In the genomic region with DNA sequence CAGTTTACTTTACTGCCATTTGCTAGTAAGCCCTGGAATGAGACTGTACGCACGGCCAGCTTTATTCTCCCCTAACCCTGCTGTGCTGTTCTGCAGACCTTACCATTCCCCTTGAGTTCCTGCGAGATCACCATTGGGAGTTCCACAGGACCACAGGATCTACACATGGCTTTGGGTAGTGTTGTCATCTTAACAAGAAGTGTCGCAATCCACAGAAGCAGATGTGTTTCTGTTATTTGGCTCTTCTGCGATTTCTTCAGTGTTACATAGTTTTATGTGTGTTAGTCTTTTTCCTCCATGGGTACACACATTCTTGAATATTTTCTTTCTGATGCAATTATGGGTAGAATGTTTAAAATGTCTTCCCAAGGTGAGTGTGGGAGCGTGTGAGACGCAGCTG, we compare ENCODE assay signal across 32 mouse cellular contexts. TPM values are rescaled to one million over a fixed set of nuclear protein-coding genes. Genes with fewer than 3 reads are reported as not detected.
A peak's percentile ranks its signal among the peaks of the same experiment; 100 is the strongest.
DNase-seq lines count a peak whose midpoint lies in the region; ATAC-seq and TF ChIP-seq lines count a peak whose summit lies in the region.
"Had no signal": no experiment of that assay in that cellular context is flagged by ENCODE, and none has a peak within 500 bp of the region (broad histone marks: within the 10 kb centered on the region; RNA-seq: fewer than 3 reads in every experiment).

No protein-coding gene starts in this region.

- H3K36me3 ChIP-seq in lung, postnatal 0 days (ENCODE audit: insufficient read depth, low read length), result peaks cover 59% of the 10 kb centered on the region
- H3K36me3 ChIP-seq: liver, embryonic 13.5 days had no signal

- H3K4me1 ChIP-seq in lung, postnatal 0 days (ENCODE audit: insufficient read depth, low read depth, low read length), result no peaks in the 10 kb centered on the region
- H3K4me1 ChIP-seq: embryonic facial prominence, embryonic 12.5 days; hindbrain, embryonic 15.5 days; kidney, embryonic 15.5 days; limb, embryonic 13.5 days; liver, embryonic 13.5 days; neural tube, embryonic 13.5 days had no signal

- no peak overlapping the region for H3K4me2 ChIP-seq in lung, postnatal 0 days (replicated peaks; ENCODE audit: low read depth, low read length)
- H3K4me2 ChIP-seq: embryonic facial prominence, embryonic 12.5 days; hindbrain, embryonic 15.5 days; kidney, embryonic 15.5 days; limb, embryonic 13.5 days; liver, embryonic 13.5 days; midbrain, embryonic 11.5 days; neural tube, embryonic 13.5 days had no signal

- H3K27ac ChIP-seq in lung, postnatal 0 days (ENCODE audit: low read length), result no peak overlapping the region
- H3K27ac ChIP-seq: embryonic facial prominence, embryonic 12.5 days; hindbrain, embryonic 10.5 days; hindbrain, embryonic 15.5 days; kidney, embryonic 15.5 days; left cerebral cortex, adult 2 months; limb, embryonic 13.5 days; liver, embryonic 13.5 days; macrophage; neural tube, embryonic 13.5 days had no signal

- H3K9me3 ChIP-seq in lung, postnatal 0 days (ENCODE audit: low read length), result no peaks in the 10 kb centered on the region
- H3K9me3 ChIP-seq: embryonic facial prominence, embryonic 12.5 days; hindbrain, embryonic 10.5 days; hindbrain, embryonic 15.5 days; kidney, embryonic 15.5 days; limb, embryonic 13.5 days; liver, embryonic 13.5 days; neural tube, embryonic 13.5 days had no signal

- DNase-seq in gastrocnemius, adult 18-20 months (ENCODE audit: low spot score), result peak; percentile 21
- DNase-seq in gastrocnemius, postnatal 36 days, result no peak
- peak; percentile 78 for DNase-seq in lung, postnatal 0 days (ENCODE audit: low spot score)
- DNase-seq in lung, adult 18-20 months, result no peak
- peak; percentile 74 for DNase-seq in adipocyte (ENCODE audit: low spot score)
- DNase-seq in kidney, adult 11 months, result no peak
- DNase-seq: adrenal gland, postnatal 10 days; cerebellum, adult 11 months; cerebellum, adult 9-10 months; cerebellum, postnatal 36 days; embryo, embryonic 11 days; forebrain, postnatal 0 days; heart, postnatal 14 days; kidney, adult 18-20 months; kidney, postnatal 25 days; liver, embryonic 13.5 days; lung, adult 2 months; right cerebral cortex, postnatal 4 days; thymus, postnatal 14 days had no signal

- 78% methylated on average over 7 of the region's 7 CpGs for WGBS in lung, postnatal 0 days

- TF ChIP-seq CTCF in lung, postnatal 0 days (IDR thresholded peaks at IDR 0.05), result no peak

- no peak overlapping the region for H3K4me3 ChIP-seq in lung, postnatal 0 days (ENCODE audit: low read depth, low read length)
- H3K4me3 ChIP-seq: embryonic facial prominence, embryonic 12.5 days; hindbrain, embryonic 10.5 days; hindbrain, embryonic 15.5 days; kidney, embryonic 15.5 days; left cerebral cortex, adult 2 months; limb, embryonic 13.5 days; liver, embryonic 13.5 days; neural tube, embryonic 13.5 days had no signal

- no peak overlapping the region for H3K9ac ChIP-seq in lung, postnatal 0 days (replicated peaks; ENCODE audit: low read depth)
- H3K9ac ChIP-seq: embryonic facial prominence, embryonic 12.5 days; forebrain, postnatal 0 days; hindbrain, embryonic 15.5 days; kidney, embryonic 15.5 days; limb, embryonic 13.5 days; liver, embryonic 13.5 days; neural tube, embryonic 13.5 days had no signal

- intact Hi-C loops in gastrocnemius, postnatal 36 days (cut with DNase I), result no loop called here

- ATAC-seq in lung, postnatal 0 days, result peak; percentile 58
- peak; percentile 77 for ATAC-seq in megakaryocyte progenitor cell, adult 5-6 weeks (replicated peaks; ENCODE audit: poor library complexity)
- ATAC-seq in erythroblast, adult 5-6 weeks (replicated peaks; ENCODE audit: low FRiP score, poor library complexity, severe bottlenecking), result no peak
- ATAC-seq: CD4-positive, CD25-positive, alpha-beta regulatory T cell, adult 4 months; forebrain, postnatal 0 days; inflammation-experienced regulatory T-cells, adult 6 months had no signal

- H3K27me3 ChIP-seq in lung, postnatal 0 days (replicated peaks; ENCODE audit: insufficient read depth, low read length), result no peaks in the 10 kb centered on the region
- H3K27me3 ChIP-seq: embryonic facial prominence, embryonic 12.5 days; hindbrain, embryonic 15.5 days; kidney, embryonic 15.5 days; limb, embryonic 13.5 days; neural tube, embryonic 13.5 days had no signal

- TF ChIP-seq EP300 in lung, postnatal 0 days (IDR thresholded peaks at IDR 0.05), result no peak

RNA-seq across cellular contexts. Expression of gene Mcf2l, which starts 32.8 kb away (rescaled TPM):
- total RNA-seq in gastrocnemius, adult 18-20 months (2021), result 10 to 100 TPM; 21.3 to 32.8 TPM
- total RNA-seq in gastrocnemius, postnatal 36 days (2021), result 10 to 100 TPM; 26.0 to 29.3 TPM
- 12.9 and 16.8 TPM in 2 replicates for polyA plus RNA-seq in lung, postnatal 0 days (2015; fragmentation: Nextera tagmentation; extraction: Ambion mirVana)
- total RNA-seq in megakaryocyte progenitor cell, adult 5-6 weeks (2015), result 7.6 and 8.8 TPM in 2 replicates
- total RNA-seq in megakaryocyte progenitor cell, adult 5-6 weeks (2017), result 19.9 and 20.2 TPM in 2 replicates
- total RNA-seq in erythroblast, adult 5-6 weeks (2015; ENCODE audit: low replicate concordance), result 1.7 and 3.1 TPM in 2 replicates
- 2.0 and 5.6 TPM in 2 replicates for total RNA-seq in erythroblast, adult 5-6 weeks (2017; ENCODE audit: low replicate concordance)

Comparison
In these comparisons a context has a peak if more than half of its experiments do, and no peak if none do; other contexts are left out.
1. DNase-seq: peak in gastrocnemius, adult 18-20 months (single experiment), lung, postnatal 0 days (single experiment) and adipocyte (single experiment); none in gastrocnemius, postnatal 36 days (0 of 2), lung, adult 18-20 months (0 of 2) and kidney, adult 11 months (single experiment).